Mouse (Mus musculus): Measurements from ENCODE around the gene Rock2. TPM values are rescaled to one million over a fixed set of nuclear protein-coding genes. Genes with fewer than 3 reads are reported as not detected.

The Rock2 gene
- polyA plus RNA-seq, 1 experiment, result 9.4 TPM

GRCm38 (mm10) chr12:16898790-16899189 is 4.1 kb downstream of the Rock2 start:
- no peak for DNase-seq (ENCODE audit: low read depth)

- DNase-seq (ENCODE audit: low read depth), result no peak
These were observed 6.0 kb downstream of the Rock2 start for GRCm38 (mm10) chr12:16900625-16901222.

DNA sequence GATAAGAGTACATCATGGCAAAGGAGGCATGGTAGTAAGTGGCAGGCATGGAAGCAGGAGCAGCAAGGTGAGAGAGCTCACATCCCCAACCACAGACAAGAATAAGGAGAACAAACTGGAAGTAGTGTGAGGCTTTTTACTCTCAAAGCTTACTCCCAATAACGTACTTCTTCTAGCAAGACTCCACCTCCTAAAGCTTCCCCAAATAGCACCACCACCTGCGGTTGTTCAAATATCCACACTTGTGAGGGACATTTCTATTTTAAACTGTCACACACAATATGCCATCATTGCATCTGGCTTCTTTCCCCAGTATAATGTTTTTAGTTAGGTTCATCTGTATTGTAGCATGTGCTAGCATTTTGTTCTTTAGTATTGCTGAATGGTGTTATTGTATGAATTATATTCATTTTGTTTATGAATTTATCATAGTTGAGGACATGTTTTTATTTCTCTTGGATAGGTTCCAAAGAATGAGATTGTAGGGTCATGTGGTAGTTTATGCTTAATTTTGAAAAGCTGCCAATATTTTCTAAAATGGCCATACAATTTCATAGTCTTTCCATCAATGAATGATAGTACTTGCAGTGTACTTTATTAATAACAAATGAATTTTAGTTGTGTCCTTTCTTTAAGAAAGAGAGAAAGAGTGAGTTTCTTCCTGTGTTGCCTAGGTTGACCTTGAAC is 9.4 kb downstream of the Rock2 start:
- DNase-seq (ENCODE audit: low read depth), result no peak

GRCm38 (mm10) chr12:16907282-16907846 is 12.7 kb downstream of the Rock2 start:
- DNase-seq (ENCODE audit: low read depth), result no peak

GRCm38 (mm10) chr12:16907953-16908648 is 13.4 kb downstream of the Rock2 start:
- no peak for DNase-seq (ENCODE audit: low read depth)

- no peak for DNase-seq (ENCODE audit: low read depth)
These were observed 16.8 kb downstream of the Rock2 start for GRCm38 (mm10) chr12:16911524-16911923.

GRCm38 (mm10) chr12:16912600-16912999 is 17.9 kb downstream of the Rock2 start:
- no peak for DNase-seq (ENCODE audit: low read depth)

GRCm38 (mm10) chr12:16920186-16920860 is 25.6 kb downstream of the Rock2 start:
- no peak for DNase-seq (ENCODE audit: low read depth)

- no peak for DNase-seq (ENCODE audit: low read depth)
These were observed 33.2 kb downstream of the Rock2 start for GRCm38 (mm10) chr12:16927889-16928288.

- DNase-seq (ENCODE audit: low read depth), result no peak
These were observed 39.7 kb downstream of the Rock2 start for GRCm38 (mm10) chr12:16934423-16934822.

- no peak for DNase-seq (ENCODE audit: low read depth)
These were observed 47.3 kb downstream of the Rock2 start for GRCm38 (mm10) chr12:16941976-16942375.

- no peak for DNase-seq (ENCODE audit: low read depth)
These were observed 53.5 kb downstream of the Rock2 start for GRCm38 (mm10) chr12:16948239-16948638.

- no peak for DNase-seq (ENCODE audit: low read depth)
These were observed 64.2 kb downstream of the Rock2 start for GRCm38 (mm10) chr12:16958851-16959250.

GRCm38 (mm10) chr12:16963354-16963753 is 68.7 kb downstream of the Rock2 start:
- no peak for DNase-seq (ENCODE audit: low read depth)

DNA sequence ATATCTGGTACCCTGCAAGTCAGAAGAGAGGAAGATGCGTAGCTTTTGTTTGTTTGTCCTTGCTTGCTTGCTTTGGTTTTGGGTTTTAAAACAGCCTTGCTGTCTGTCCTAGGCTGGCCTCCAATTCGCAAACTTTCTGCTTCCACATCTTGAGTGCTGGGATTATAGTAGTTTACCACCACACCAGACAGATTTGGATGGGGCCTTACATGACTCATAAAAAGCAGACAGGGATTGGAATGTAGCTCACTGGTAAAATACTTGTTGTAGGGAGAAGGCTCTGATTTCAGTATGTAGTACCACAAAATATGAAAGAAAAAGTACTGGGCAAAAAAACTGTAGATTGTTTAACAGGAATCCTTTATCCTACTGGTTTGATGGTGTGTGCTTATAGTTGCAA is 72.1 kb downstream of the Rock2 start:
- no peak for DNase-seq (ENCODE audit: low read depth)

DNA sequence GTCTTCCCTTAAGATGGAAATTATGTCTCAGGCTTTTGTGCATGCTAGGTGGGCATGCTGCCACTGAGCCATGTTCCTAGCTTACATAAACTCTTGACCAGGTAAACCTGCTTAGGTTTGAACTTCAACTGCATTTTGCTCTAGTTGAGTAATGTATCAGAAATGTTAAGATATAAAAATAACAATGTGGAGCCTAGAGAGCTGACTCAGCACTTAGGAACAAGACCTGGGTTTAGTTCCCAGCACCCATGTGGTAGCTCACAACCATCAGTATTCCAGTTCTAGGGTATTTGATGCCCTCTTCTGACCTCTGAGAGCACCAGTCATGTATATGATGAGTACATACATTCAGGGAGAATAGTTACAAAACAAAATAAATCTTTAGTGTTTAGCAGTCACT is 82.4 kb downstream of the Rock2 start:
- no peak for DNase-seq (ENCODE audit: low read depth)

GRCm38 (mm10) chr12:16985778-16986177 is 91.1 kb downstream of the Rock2 start:
- DNase-seq (ENCODE audit: low read depth), result no peak

DNA sequence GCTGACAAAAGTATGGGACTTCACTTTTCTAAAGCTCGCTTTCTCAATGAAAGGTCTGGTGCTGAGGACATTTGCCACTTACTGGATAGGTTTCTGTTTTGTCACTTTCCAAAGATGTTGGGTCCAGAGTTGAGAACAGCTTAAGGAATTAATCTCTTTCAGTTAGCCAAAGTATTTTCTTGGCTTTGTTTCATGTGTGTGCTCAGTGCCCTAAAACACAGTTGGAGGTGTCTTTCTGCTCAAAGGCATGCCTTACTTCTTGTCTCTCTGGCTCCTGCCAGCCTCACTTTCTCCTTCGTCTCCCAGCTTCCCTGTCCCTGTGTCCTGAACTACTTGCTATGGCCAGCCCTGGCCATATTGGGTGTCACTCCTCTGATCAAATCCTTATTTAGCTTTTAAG is 96.7 kb downstream of the Rock2 start:
- DNase-seq (ENCODE audit: low read depth), result no peak

DNA sequence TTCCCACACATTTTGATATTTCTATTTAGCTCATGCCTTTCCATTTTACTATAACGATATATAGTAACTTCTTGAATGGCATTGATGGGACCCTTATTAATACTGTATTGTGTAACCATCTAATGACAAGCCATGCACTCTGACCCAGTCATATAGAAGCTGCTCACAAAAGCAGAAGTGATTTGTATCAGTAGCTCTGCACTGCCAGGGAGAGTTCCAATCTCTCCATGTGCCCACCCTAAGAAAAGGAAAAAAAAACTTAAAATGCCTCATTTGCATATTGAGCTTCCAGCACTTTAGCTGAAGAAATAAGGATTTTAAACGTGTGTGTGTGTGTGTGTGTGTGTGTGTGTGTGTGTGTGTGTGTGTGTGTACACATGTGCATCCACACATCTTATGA is 97.7 kb downstream of the Rock2 start:
- DNase-seq (ENCODE audit: low read depth), result no peak

- no peak for DNase-seq (ENCODE audit: low read depth)
These were observed 99.6 kb downstream of the Rock2 start for GRCm38 (mm10) chr12:16994291-16994690.

- DNase-seq (ENCODE audit: low read depth), result no peak
These were observed 101.6 kb downstream of the Rock2 start for GRCm38 (mm10) chr12:16996281-16996680.

DNA sequence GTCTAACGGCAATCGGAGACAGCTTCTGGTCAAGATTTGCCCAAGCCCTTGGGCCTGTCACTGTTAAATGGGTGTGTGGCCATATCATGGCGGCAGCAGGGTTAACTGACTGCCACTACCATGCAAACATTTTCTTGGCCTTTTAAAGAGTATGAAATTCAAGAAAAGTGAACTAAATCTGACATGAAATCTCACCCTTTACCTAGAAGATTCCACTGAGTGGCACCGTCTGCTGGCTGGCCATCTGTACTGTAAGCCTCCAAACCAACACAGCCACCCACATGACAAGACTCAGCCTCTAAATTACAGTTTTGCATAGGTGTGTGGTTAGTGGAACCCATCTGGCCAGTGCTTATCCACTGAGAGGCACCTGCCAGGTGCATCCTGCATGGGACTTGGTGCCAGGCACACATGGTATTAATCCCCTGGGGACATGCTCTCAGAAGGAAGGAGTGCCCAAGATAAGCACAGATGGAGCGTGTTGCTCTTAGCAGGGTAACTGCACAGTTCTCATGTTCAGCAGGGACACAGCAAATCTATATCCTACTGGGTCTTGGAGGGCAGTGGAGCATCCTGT is 102.3 kb downstream of the Rock2 start:
- DNase-seq (ENCODE audit: low read depth), result no peak

Measured in gonadal fat pad, adult 2 months (tissue).